Mouse (Mus musculus): ENCODE results near the gene Gm17359.
A peak's percentile ranks its signal among the peaks of the same experiment; 100 is the strongest.
"Not testable (repeated sequence)": the region's sequence is repeated elsewhere in the genome, so short reads cannot be mapped to it uniquely, and the experiment has no call there.

Gm17359 gene

GRCm38 (mm10) chr3:79415081-79415480, 78.6 kb downstream of the Gm17359 start:
- no peak for DNase-seq (ENCODE audit: low read depth)

- no peak for DNase-seq (ENCODE audit: low read depth)
Measured at GRCm38 (mm10) chr3:79415929-79416328, 79.5 kb downstream of the Gm17359 start.

GRCm38 (mm10) chr3:79416944-79417680, 80.7 kb downstream of the Gm17359 start:
- no peak for DNase-seq (ENCODE audit: low read depth)

- DNase-seq (ENCODE audit: low read depth) = no peak
Measured at GRCm38 (mm10) chr3:79418921-79419320, 82.5 kb downstream of the Gm17359 start.

GRCm38 (mm10) chr3:79425441-79425840, 89.0 kb downstream of the Gm17359 start:
- peak; percentile 63 for DNase-seq (ENCODE audit: low read depth)

GRCm38 (mm10) chr3:79433593-79433992, 97.1 kb downstream of the Gm17359 start:
- DNase-seq (ENCODE audit: low read depth) = no peak

GRCm38 (mm10) chr3:79434436-79434835, 98.0 kb downstream of the Gm17359 start:
- DNase-seq (ENCODE audit: low read depth) = no peak

GRCm38 (mm10) chr3:79434985-79435384, 98.5 kb downstream of the Gm17359 start:
- no peak for DNase-seq (ENCODE audit: low read depth)

- DNase-seq (ENCODE audit: low read depth) = no peak
Measured at GRCm38 (mm10) chr3:79436186-79436585, 99.7 kb downstream of the Gm17359 start.

- DNase-seq (ENCODE audit: low read depth) = no peak
Measured at GRCm38 (mm10) chr3:79438276-79438675, 101.8 kb downstream of the Gm17359 start.

GRCm38 (mm10) chr3:79440976-79441491, 104.6 kb downstream of the Gm17359 start:
- DNase-seq (ENCODE audit: low read depth) = no peak

- DNase-seq (ENCODE audit: low read depth) = no peak
Measured at GRCm38 (mm10) chr3:79443850-79444249, 107.4 kb downstream of the Gm17359 start.

- peak; percentile 18 for DNase-seq (ENCODE audit: low read depth)
Measured at GRCm38 (mm10) chr3:79445041-79445440, 108.6 kb downstream of the Gm17359 start.

- DNase-seq (ENCODE audit: low read depth) = no peak
Measured at GRCm38 (mm10) chr3:79446124-79446523, 109.7 kb downstream of the Gm17359 start.

GRCm38 (mm10) chr3:79446648-79447047, 110.2 kb downstream of the Gm17359 start:
- not testable (repeated sequence) for DNase-seq (ENCODE audit: low read depth)

GRCm38 (mm10) chr3:79448421-79448820, 112.0 kb downstream of the Gm17359 start:
- no peak for DNase-seq (ENCODE audit: low read depth)

- DNase-seq (ENCODE audit: low read depth) = no peak
Measured at GRCm38 (mm10) chr3:79449361-79449760, 112.9 kb downstream of the Gm17359 start.

GRCm38 (mm10) chr3:79452696-79453263, 116.3 kb downstream of the Gm17359 start:
- DNase-seq (ENCODE audit: low read depth) = no peak

- no peak for DNase-seq (ENCODE audit: low read depth)
Measured at GRCm38 (mm10) chr3:79455761-79456160, 119.3 kb downstream of the Gm17359 start.

- no peak for DNase-seq (ENCODE audit: low read depth)
Measured at GRCm38 (mm10) chr3:79458651-79459275, 122.3 kb downstream of the Gm17359 start.

GRCm38 (mm10) chr3:79469440-79469839, 133.0 kb downstream of the Gm17359 start:
- no peak for DNase-seq (ENCODE audit: low read depth)

GRCm38 (mm10) chr3:79472362-79472761, 135.9 kb downstream of the Gm17359 start:
- no peak for DNase-seq (ENCODE audit: low read depth)

GRCm38 (mm10) chr3:79474911-79475310, 138.4 kb downstream of the Gm17359 start:
- no peak for DNase-seq (ENCODE audit: low read depth)
